Mouse (Mus musculus): ENCODE measurements around the gene Olfr1030. TPM values are rescaled to one million over a fixed set of nuclear protein-coding genes. Genes with fewer than 3 reads are reported as not detected.
"Not testable (repeated sequence)": the region's sequence is repeated elsewhere in the genome, so short reads cannot be mapped to it uniquely, and the experiment has no call there.

Olfr1030 gene
- polyA plus RNA-seq (2016; fragmentation: Nextera tagmentation; extraction: Ambion mirVana), result not detected in 2 replicates

DNA sequence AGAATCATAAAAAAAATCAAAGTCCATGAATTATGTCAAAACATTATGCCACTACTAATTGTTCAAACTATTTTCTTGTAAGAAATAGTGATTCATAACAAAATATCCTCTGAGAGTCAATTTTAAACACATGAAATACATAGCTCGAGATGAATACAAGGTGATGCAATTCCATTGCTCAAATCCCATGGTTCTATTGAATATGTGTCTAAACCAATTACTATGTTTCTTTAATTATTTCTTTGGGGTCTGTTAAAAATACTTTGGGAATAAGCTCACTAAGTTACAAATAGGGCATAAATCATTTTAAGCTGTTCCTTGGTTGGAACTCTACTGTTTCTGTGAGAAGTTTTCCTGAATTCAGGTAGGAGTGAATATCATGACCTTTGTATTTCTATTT lies at the start of gene Olfr1030:
Gene Olfr1030 (plus strand): TSS at position 301 of the 400 bp plus-strand sequence.
- H3K4me2 ChIP-seq, result no peak within 1 kb of the TSS
- no peak within 1 kb of the TSS for H3K4me3 ChIP-seq
- H3K27ac ChIP-seq (ENCODE audit: poor library complexity, severe bottlenecking), result no peak within 1 kb of the TSS
- H3K4me1 ChIP-seq (replicated peaks), result no peaks in the 10 kb centered on the region
- 66% methylated on average over 1 of the region's 1 CpGs for WGBS
- H3K27me3 ChIP-seq (replicated peaks), result no peaks in the 10 kb centered on the region
- H3K36me3 ChIP-seq, result no peaks in the 10 kb centered on the region
- ATAC-seq (ENCODE audit: insufficient number of reproducible peaks, low FRiP score), result no peak
- H3K9me3 ChIP-seq (replicated peaks), result no peaks in the 10 kb centered on the region
- H3K9ac ChIP-seq, result no peak within 1 kb of the TSS

DNA sequence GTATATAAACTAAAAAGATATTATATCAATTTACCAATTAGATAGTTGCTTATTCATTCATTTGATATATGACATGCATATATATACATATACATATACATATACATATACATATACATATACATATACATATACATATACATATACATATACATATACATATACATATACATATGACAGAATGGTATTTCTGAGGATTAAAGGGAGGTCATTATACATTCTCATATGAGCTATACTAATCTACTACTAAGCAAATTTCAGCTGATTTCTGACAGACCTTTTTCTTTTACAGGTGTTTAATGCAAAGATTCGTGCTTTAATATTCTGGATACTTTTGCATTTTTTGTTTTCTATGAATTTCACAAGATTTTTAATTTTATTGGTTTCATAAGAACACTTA lies 28.9 kb upstream of the Olfr1030 start, which contains the start of gene Olfr1028:
Gene Olfr1028 (plus strand): TSS at position 301 of the 400 bp plus-strand sequence.
- Histone ChIP-seq H3K4me1 (replicated peaks) (no peaks in the 10 kb centered on the region), H3K4me2 (no peak within 1 kb of the TSS), H3K9ac (no peak within 1 kb of the TSS), H3K36me3 (no peaks in the 10 kb centered on the region), H3K27ac (ENCODE audit: poor library complexity, severe bottlenecking) (no peak within 1 kb of the TSS), H3K27me3 (replicated peaks) (no peaks in the 10 kb centered on the region), H3K4me3 (no peak within 1 kb of the TSS), H3K9me3 (replicated peaks) (no peaks in the 10 kb centered on the region)
- WGBS, result 72% methylated on average over 1 of the region's 1 CpGs
- ATAC-seq (ENCODE audit: insufficient number of reproducible peaks, low FRiP score), result no peak

DNA sequence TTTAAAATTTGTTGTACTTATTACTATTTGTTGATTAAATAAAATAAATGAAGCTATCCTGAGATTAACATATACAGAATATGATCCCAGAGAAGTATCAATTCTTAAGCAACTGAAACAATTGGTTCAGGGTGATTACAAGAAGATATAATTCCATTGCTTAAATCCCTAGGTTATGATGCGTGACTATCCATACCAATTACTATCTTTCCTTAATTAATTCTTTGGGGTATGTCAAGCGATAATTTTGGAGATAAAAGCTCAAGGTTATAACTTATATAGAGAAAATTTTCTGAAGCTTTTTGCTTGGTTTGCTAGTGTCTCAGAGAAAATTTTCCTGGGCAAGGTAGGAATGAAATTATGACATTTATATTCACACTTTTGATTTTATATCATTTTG lies 5.5 kb upstream of the Olfr1030 start, which contains the start of gene Olfr1029:
Gene Olfr1029 (plus strand): TSS at position 301 of the 400 bp plus-strand sequence.
- Histone ChIP-seq H3K9ac (no peak within 1 kb of the TSS), H3K4me1 (replicated peaks) (no peaks in the 10 kb centered on the region), H3K9me3 (replicated peaks) (no peaks in the 10 kb centered on the region), H3K27ac (ENCODE audit: poor library complexity, severe bottlenecking) (no peak within 1 kb of the TSS), H3K4me2 (no peak within 1 kb of the TSS), H3K27me3 (replicated peaks) (no peaks in the 10 kb centered on the region), H3K4me3 (no peak within 1 kb of the TSS), H3K36me3 (no peaks in the 10 kb centered on the region)
- 70% methylated on average over 2 of the region's 2 CpGs for WGBS
- no peak for ATAC-seq (ENCODE audit: insufficient number of reproducible peaks, low FRiP score)

DNA sequence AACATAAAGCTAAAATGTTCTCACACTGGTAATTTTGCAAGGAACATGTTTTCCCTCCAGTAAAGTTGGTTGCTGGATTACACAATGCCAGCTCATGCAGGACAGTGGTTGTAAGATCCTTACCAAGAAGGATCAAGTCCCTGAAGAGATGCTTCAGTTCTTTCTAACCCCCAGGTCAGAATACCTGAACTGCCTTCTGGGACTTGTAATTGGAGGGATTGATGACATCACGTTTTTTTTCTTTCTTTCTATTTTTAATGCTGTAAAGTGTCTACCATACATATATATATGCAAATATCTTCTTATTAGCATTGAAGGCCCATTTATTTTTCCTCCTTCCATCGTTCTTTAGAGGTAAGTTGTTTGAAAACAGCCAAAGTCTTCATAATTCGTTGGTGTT lies 10.9 kb downstream of the Olfr1030 start, which contains the start of gene Olfr1031:
Gene Olfr1031 (plus strand): TSS at position 301 of the 400 bp plus-strand sequence.
- Histone ChIP-seq H3K9ac (no peak within 1 kb of the TSS), H3K4me2 (no peak within 1 kb of the TSS), H3K27me3 (replicated peaks) (no peaks in the 10 kb centered on the region), H3K4me1 (replicated peaks) (no peaks in the 10 kb centered on the region), H3K9me3 (replicated peaks) (no peaks in the 10 kb centered on the region), H3K27ac (ENCODE audit: poor library complexity, severe bottlenecking) (no peak within 1 kb of the TSS), H3K4me3 (no peak within 1 kb of the TSS), H3K36me3 (no peaks in the 10 kb centered on the region)
- ATAC-seq (ENCODE audit: insufficient number of reproducible peaks, low FRiP score), result no peak
- WGBS, result 46% methylated on average over 3 of the region's 3 CpGs

GRCm38 (mm10) chr2:86005240-86005639 lies 26.2 kb downstream of the Olfr1030 start, which contains the start of gene Olfr1032:
Gene Olfr1032, plus strand, starts transcription at chr2:86005540.
- H3K27me3 ChIP-seq (replicated peaks), result no peaks in the 10 kb centered on the region
- H3K4me2 ChIP-seq, result no peak within 1 kb of the TSS
- H3K9me3 ChIP-seq (replicated peaks), result no peaks in the 10 kb centered on the region
- no peaks in the 10 kb centered on the region for H3K36me3 ChIP-seq
- H3K9ac ChIP-seq, result no peak within 1 kb of the TSS
- 79% methylated on average over 7 of the region's 7 CpGs for WGBS
- ATAC-seq (ENCODE audit: insufficient number of reproducible peaks, low FRiP score), result no peak
- H3K27ac ChIP-seq (ENCODE audit: poor library complexity, severe bottlenecking), result no peak within 1 kb of the TSS
- H3K4me1 ChIP-seq (replicated peaks), result no peaks in the 10 kb centered on the region
- no peak within 1 kb of the TSS for H3K4me3 ChIP-seq

DNA sequence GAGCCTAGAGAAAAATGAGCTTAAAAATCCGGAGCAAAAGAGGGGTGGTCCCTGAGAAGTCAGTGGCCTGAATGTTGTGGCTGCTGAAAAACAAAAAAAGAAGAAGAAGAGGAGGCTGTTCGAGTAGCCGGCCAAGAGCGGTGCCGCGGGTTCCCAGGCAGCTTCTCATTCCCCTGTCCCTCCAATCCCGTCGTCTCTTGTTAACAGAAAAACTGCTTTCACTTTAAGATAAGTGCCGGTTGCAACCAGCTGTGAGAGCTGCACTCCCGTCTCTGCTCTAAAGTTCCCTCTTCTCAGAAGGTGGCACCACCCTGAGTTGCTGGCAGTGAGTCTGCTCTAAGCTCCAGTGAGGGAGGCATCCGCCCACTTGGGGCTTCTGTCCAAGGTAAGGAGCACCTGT lies 41.3 kb downstream of the Olfr1030 start, which contains the start of gene Olfr1033:
Gene Olfr1033 (plus strand): TSS at position 228 of the 400 bp plus-strand sequence.
- WGBS, result 2% methylated on average over 11 of the region's 11 CpGs
- H3K9ac ChIP-seq; H3K36me3 ChIP-seq; H3K27me3 ChIP-seq (replicated peaks); H3K4me1 ChIP-seq (replicated peaks); ATAC-seq (ENCODE audit: insufficient number of reproducible peaks, low FRiP score); H3K9me3 ChIP-seq (replicated peaks): not testable (repeated sequence)
- Histone ChIP-seq H3K4me3 (peak within 1 kb of the TSS; percentile 47), H3K4me2 (peak within 1 kb of the TSS; percentile 64), H3K27ac (ENCODE audit: poor library complexity, severe bottlenecking) (peak within 1 kb of the TSS; percentile 47; the same call in 1 of the 2 replicates)

DNA sequence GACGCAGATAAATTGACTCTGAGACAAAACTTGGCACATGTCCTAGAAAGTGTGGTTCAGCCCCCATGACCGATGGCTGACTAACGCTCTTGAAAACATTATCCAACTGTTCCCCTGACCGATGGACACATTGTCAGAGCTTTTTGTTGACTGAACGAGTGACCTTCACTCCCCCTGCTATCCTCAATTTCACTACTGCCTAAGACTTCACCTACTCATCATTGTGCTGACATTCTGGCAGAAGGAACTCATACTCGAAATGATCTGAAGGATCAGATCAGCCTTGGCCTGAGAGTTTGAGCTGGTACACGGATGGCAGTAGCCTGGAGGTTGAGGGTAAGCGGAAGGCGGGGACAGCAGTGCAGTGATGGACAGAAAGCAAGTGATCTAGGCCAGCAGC lies 42.4 kb downstream of the Olfr1030 start:
- not testable (repeated sequence) for H3K27me3 ChIP-seq (replicated peaks); H3K4me2 ChIP-seq; H3K9me3 ChIP-seq (replicated peaks); H3K4me1 ChIP-seq (replicated peaks); H3K27ac ChIP-seq (ENCODE audit: poor library complexity, severe bottlenecking); H3K4me3 ChIP-seq; ATAC-seq (ENCODE audit: insufficient number of reproducible peaks, low FRiP score); H3K36me3 ChIP-seq; H3K9ac ChIP-seq
- 38% methylated on average over 7 of the region's 9 CpGs for WGBS

Other genes starting within 250 kb of the Olfr1030 start
- not detected in 2 replicates for gene Olfr1012, start 216.5 kb upstream of the Olfr1030 start, polyA plus RNA-seq (2016; fragmentation: Nextera tagmentation; extraction: Ambion mirVana)
- not detected in 2 replicates for gene Olfr1013, start 212.2 kb upstream of the Olfr1030 start, polyA plus RNA-seq (2016; fragmentation: Nextera tagmentation; extraction: Ambion mirVana)
- not detected in 2 replicates for gene Olfr1014, start 206.6 kb upstream of the Olfr1030 start, polyA plus RNA-seq (2016; fragmentation: Nextera tagmentation; extraction: Ambion mirVana)
- not detected in 2 replicates for gene Olfr1015, start 197.3 kb upstream of the Olfr1030 start, polyA plus RNA-seq (2016; fragmentation: Nextera tagmentation; extraction: Ambion mirVana)
- gene Olfr1016, start 176.7 kb upstream of the Olfr1030 start, polyA plus RNA-seq (2016; fragmentation: Nextera tagmentation; extraction: Ambion mirVana), result not detected in 2 replicates
- gene Olfr1018, start 160.8 kb upstream of the Olfr1030 start, polyA plus RNA-seq (2016; fragmentation: Nextera tagmentation; extraction: Ambion mirVana), result not detected in 2 replicates
- gene Olfr1019, start 133.8 kb upstream of the Olfr1030 start, polyA plus RNA-seq (2016; fragmentation: Nextera tagmentation; extraction: Ambion mirVana), result not detected in 2 replicates
- not detected in 2 replicates for gene Olfr1020, start 132.2 kb upstream of the Olfr1030 start, polyA plus RNA-seq (2016; fragmentation: Nextera tagmentation; extraction: Ambion mirVana)
- not detected in 2 replicates for gene Olfr1022, start 110.7 kb upstream of the Olfr1030 start, polyA plus RNA-seq (2016; fragmentation: Nextera tagmentation; extraction: Ambion mirVana)
- not detected in 2 replicates for gene Olfr1023, start 93.6 kb upstream of the Olfr1030 start, polyA plus RNA-seq (2016; fragmentation: Nextera tagmentation; extraction: Ambion mirVana)
- gene Olfr1024, start 74.2 kb upstream of the Olfr1030 start, polyA plus RNA-seq (2016; fragmentation: Nextera tagmentation; extraction: Ambion mirVana), result not detected in 2 replicates
- not detected in 2 replicates for gene Olfr1025-ps1, start 64.1 kb upstream of the Olfr1030 start, polyA plus RNA-seq (2016; fragmentation: Nextera tagmentation; extraction: Ambion mirVana)
- not detected in 2 replicates for gene Olfr1026, start 57.7 kb upstream of the Olfr1030 start, polyA plus RNA-seq (2016; fragmentation: Nextera tagmentation; extraction: Ambion mirVana)
- gene Olfr1028, start 28.8 kb upstream of the Olfr1030 start, polyA plus RNA-seq (2016; fragmentation: Nextera tagmentation; extraction: Ambion mirVana), result not detected in 2 replicates
- gene Olfr1029, start 5.4 kb upstream of the Olfr1030 start, polyA plus RNA-seq (2016; fragmentation: Nextera tagmentation; extraction: Ambion mirVana), result not detected in 2 replicates
- gene Olfr1031, start 11.0 kb downstream of the Olfr1030 start, polyA plus RNA-seq (2016; fragmentation: Nextera tagmentation; extraction: Ambion mirVana), result not detected in 2 replicates
- not detected in 2 replicates for gene Olfr1032, start 26.3 kb downstream of the Olfr1030 start, polyA plus RNA-seq (2016; fragmentation: Nextera tagmentation; extraction: Ambion mirVana)
- gene Olfr1033, start 41.4 kb downstream of the Olfr1030 start, polyA plus RNA-seq (2016; fragmentation: Nextera tagmentation; extraction: Ambion mirVana), result 1.3 and 1.4 TPM in 2 replicates
- not detected in 2 replicates for gene Olfr1034, start 66.6 kb downstream of the Olfr1030 start, polyA plus RNA-seq (2016; fragmentation: Nextera tagmentation; extraction: Ambion mirVana)
- not detected in 2 replicates for gene Olfr1036, start 94.7 kb downstream of the Olfr1030 start, polyA plus RNA-seq (2016; fragmentation: Nextera tagmentation; extraction: Ambion mirVana)
- not detected in 2 replicates for gene Olfr1037, start 108.1 kb downstream of the Olfr1030 start, polyA plus RNA-seq (2016; fragmentation: Nextera tagmentation; extraction: Ambion mirVana)
- gene Olfr1039, start 156.7 kb downstream of the Olfr1030 start, polyA plus RNA-seq (2016; fragmentation: Nextera tagmentation; extraction: Ambion mirVana), result not detected in 2 replicates
- gene Olfr1040, start 167.5 kb downstream of the Olfr1030 start, polyA plus RNA-seq (2016; fragmentation: Nextera tagmentation; extraction: Ambion mirVana), result not detected in 2 replicates
- not detected in 2 replicates for gene Olfr1042, start 182.6 kb downstream of the Olfr1030 start, polyA plus RNA-seq (2016; fragmentation: Nextera tagmentation; extraction: Ambion mirVana)
- gene Olfr1043, start 188.2 kb downstream of the Olfr1030 start, polyA plus RNA-seq (2016; fragmentation: Nextera tagmentation; extraction: Ambion mirVana), result not detected in 2 replicates
- gene Olfr1044, start 198.5 kb downstream of the Olfr1030 start, polyA plus RNA-seq (2016; fragmentation: Nextera tagmentation; extraction: Ambion mirVana), result not detected in 2 replicates
- gene Olfr52, start 206.4 kb downstream of the Olfr1030 start, polyA plus RNA-seq (2016; fragmentation: Nextera tagmentation; extraction: Ambion mirVana), result not detected in 2 replicates
- not detected in 2 replicates for gene Olfr1045, start 223.7 kb downstream of the Olfr1030 start, polyA plus RNA-seq (2016; fragmentation: Nextera tagmentation; extraction: Ambion mirVana)
- gene Olfr1046, start 240.0 kb downstream of the Olfr1030 start, polyA plus RNA-seq (2016; fragmentation: Nextera tagmentation; extraction: Ambion mirVana), result not detected in 2 replicates